Mouse (Mus musculus) activated CD4-positive, CD25-positive, alpha-beta regulatory T cell (primary cell): ENCODE results near the gene Abcb4. TPM values are rescaled to one million over a fixed set of nuclear protein-coding genes. Genes with fewer than 3 reads are reported as not detected.

Experiments
- polyA plus RNA-seq, 2 experiments: library from polyadenylated mRNA; unstranded; fragments of 100-300 nt; shearing (Covaris generic); gene quantifications; one replicate each; pipeline ENCODE4 v1.2.1; 2017

The Abcb4 gene
- 1 to 10 TPM in 1 of 2 experiments, under 1 TPM in 1; 0.64 to 2.1 TPM for polyA plus RNA-seq

GRCm38 (mm10) chr5:8893300-8894103 is at the start of gene Abcb4:
Gene Abcb4 (plus strand): TSS chr5:8893717.

GRCm38 (mm10) chr5:8996686-8997512 is 103.4 kb downstream of the Abcb4 start, which contains the start of gene Crot:
Gene Crot (minus strand): TSS chr5:8997324.

Other genes starting within 250 kb of the Abcb4 start
- gene Abcb1a, start 233.6 kb upstream of the Abcb4 start, polyA plus RNA-seq, result 10 to 100 TPM in 1 of 2 experiments, 1 to 10 TPM in 1; 6.0 to 50.4 TPM
- 10 to 100 TPM in 1 of 2 experiments, 1 to 10 TPM in 1; 9.5 to 10.0 TPM for gene Abcb1b, start 95.6 kb upstream of the Abcb4 start, polyA plus RNA-seq
- gene Crot, start 103.6 kb downstream of the Abcb4 start, polyA plus RNA-seq, result 10 to 100 TPM; 53.3 to 62.6 TPM
- gene Tmem243, start 207.0 kb downstream of the Abcb4 start, polyA plus RNA-seq, result 100 to 1,000 TPM; 108 to 119 TPM